Mouse (Mus musculus) MEL (cell line): ENCODE data around the gene Ppp2r5d.

Experiments
- CHD2 ChIP-seq: IDR thresholded peaks from 2 replicates; pipeline ENCODE4 v1.6.1; 2011; ENCODE audit warnings: low read length, improper control_type of control experiment
- CTCF ChIP-seq, 3 experiments: IDR thresholded peaks in 2 of 3; conservative IDR thresholded peaks in 1 of 3; 2 replicates each; pipeline ENCODE4 v1.5.1; 2011 to 2012; ENCODE audit warnings: low read length in 3 of 3, low read depth in 2 of 3, mild to moderate bottlenecking in 2 of 3, improper control_type of control experiment in 1 of 3, inconsistent platforms in 1 of 3, mixed read lengths in 1 of 3, moderate library complexity in 1 of 3; ENCODE audit not compliant: control insufficient read depth in 1 of 3, insufficient read depth in 1 of 3, poor library complexity in 1 of 3, severe bottlenecking in 1 of 3
- ELF1 ChIP-seq: IDR thresholded peaks from 2 replicates; pipeline ENCODE4 v1.6.1; 2014; ENCODE audit warnings: low read depth, mild to moderate bottlenecking, inconsistent platforms, low read length, improper control_type of control experiment, moderate library complexity
- EP300 ChIP-seq, 2 experiments: IDR thresholded peaks; 2 replicates each; pipeline ENCODE4 v1.6.1; 2011; ENCODE audit warnings: improper control_type of control experiment in 2 of 2, low read length in 2 of 2, low read depth in 1 of 2, mild to moderate bottlenecking in 1 of 2
- GABPA ChIP-seq: IDR thresholded peaks from 2 replicates; pipeline ENCODE4 v1.6.1; 2012; ENCODE audit warnings: low read depth, mild to moderate bottlenecking, inconsistent platforms, low read length, improper control_type of control experiment, moderate library complexity
- GATA1 ChIP-seq: IDR thresholded peaks from 2 replicates; pipeline ENCODE4 v1.6.1; 2011; ENCODE audit warnings: low read depth, low read length, improper control_type of control experiment
- MAX ChIP-seq: IDR thresholded peaks from 2 replicates; pipeline ENCODE4 v1.6.1; 2011; ENCODE audit warnings: low read length, improper control_type of control experiment
- USF1 ChIP-seq: IDR thresholded peaks from 2 replicates; pipeline ENCODE4 v1.6.1; 2014; ENCODE audit warnings: low read depth, mild to moderate bottlenecking, inconsistent platforms, low read length, improper control_type of control experiment, moderate library complexity

DNA sequence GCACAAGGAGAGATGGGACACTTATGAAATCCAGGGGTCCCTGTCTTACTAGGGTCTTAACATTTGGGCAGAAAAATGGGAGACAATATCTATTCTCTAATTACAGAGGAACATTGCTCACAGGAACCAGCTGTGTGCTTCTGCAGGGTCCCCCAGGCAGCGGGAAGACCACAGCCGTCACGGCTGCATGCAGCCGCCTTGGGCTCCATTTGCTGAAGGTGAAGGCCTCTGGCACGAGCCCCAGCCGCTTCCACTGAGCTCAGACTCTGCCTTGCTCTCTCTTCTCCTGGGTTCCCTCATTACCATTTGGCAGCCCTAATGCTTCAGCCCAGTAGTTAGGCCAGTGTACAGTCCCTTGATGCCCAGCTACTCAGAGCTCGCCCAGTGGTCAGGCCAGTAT lies 16.2 kb upstream of the Ppp2r5d start:
- no peak for TF ChIP-seq GABPA
- TF ChIP-seq GATA1 = no peak
- TF ChIP-seq CTCF (IDR thresholded peaks at IDR 0.05 in 2 of 3, conservative IDR thresholded peaks at IDR 0.05 in 1 of 3; ENCODE audit: control insufficient read depth in 1 of 3, insufficient read depth in 1 of 3, low read depth in 2 of 3, low read length in 3 of 3, poor library complexity in 1 of 3, severe bottlenecking in 1 of 3) = no peak
- TF ChIP-seq MAX = no peak
- TF ChIP-seq EP300 (IDR thresholded peaks at IDR 0.05; ENCODE audit: low read depth in 1 of 2, low read length in 2 of 2) = no peak
- TF ChIP-seq CHD2 = no peak
- TF ChIP-seq USF1 = no peak
- TF ChIP-seq ELF1 = no peak
